ENCODE assay signal across 19 mouse cellular contexts in the genomic region with DNA sequence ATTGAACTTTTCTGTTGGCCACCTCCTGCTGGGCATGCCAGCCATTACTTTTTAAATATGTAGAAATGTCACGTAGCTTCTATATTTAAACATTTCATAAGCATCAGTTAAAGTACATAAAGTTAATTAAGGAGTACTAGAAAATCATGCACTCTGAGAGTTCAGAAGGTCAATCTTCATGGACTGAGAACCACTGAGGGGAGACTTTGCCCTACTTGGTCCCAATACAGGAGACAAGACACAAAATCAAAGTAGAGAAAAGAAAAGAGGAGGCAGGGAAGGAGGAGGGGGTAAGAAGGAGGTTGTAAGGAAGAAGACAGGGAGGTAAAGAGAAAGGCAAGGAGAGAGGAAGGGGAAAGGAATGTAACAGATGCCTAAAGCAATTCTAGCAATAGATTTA. TPM values are rescaled to one million over a fixed set of nuclear protein-coding genes. Genes with fewer than 3 reads are reported as not detected.
A peak's percentile ranks its signal among the peaks of the same experiment; 100 is the strongest.
DNase-seq lines count a peak whose midpoint lies in the region; ATAC-seq and TF ChIP-seq lines count a peak whose summit lies in the region.
"Had no signal": no experiment of that assay in that cellular context is flagged by ENCODE, and none has a peak within 500 bp of the region (broad histone marks: within the 10 kb centered on the region; RNA-seq: fewer than 3 reads in every experiment).

No protein-coding gene starts in this region.

- DNase-seq in kidney, adult 2 months: peak; percentile 55
- no peak for DNase-seq in kidney, postnatal 14 days
- peak; percentile 52 for DNase-seq in kidney, adult 9 months
- DNase-seq: adrenal gland, adult 2 months; adrenal gland, adult 8-10 months; adrenal gland, postnatal 10 days; adrenal gland, postnatal 14 days; adrenal gland, postnatal 25 days; adrenal gland, postnatal 36 days; B cell, adult 2 months; cerebellum, adult 11 months; cerebellum, adult 11-12 months; cerebellum, adult 18-20 months had no signal

- H3K4me2 ChIP-seq in kidney, embryonic 15.5 days: no peak overlapping the region

- ATAC-seq in kidney, embryonic 15.5 days (replicated peaks; ENCODE audit: low FRiP score): no peak
- ATAC-seq: activated CD4-positive, CD25-positive, alpha-beta regulatory T cell, adult 4 months; CD4-positive, CD25-positive, alpha-beta regulatory T cell, adult 4 months; Patski had no signal

- no peak overlapping the region for H3K27ac ChIP-seq in kidney, adult 2 months (ENCODE audit: insufficient read depth, low read depth, low read length)
- no peak overlapping the region for H3K27ac ChIP-seq in kidney, embryonic 15.5 days

- H3K4me3 ChIP-seq in kidney, adult 2 months (ENCODE audit: insufficient read depth, low read depth, low read length): no peak overlapping the region
- no peak overlapping the region for H3K4me3 ChIP-seq in kidney, embryonic 15.5 days (replicated peaks)

- peaks cover 5% of the 10 kb centered on the region for H3K36me3 ChIP-seq in kidney, adult 2 months (ENCODE audit: control insufficient read depth, insufficient read depth, low read length)
- H3K36me3 ChIP-seq in kidney, embryonic 15.5 days: peaks cover 33% of the 10 kb centered on the region
- H3K36me3 ChIP-seq: G1E had no signal

- no peaks in the 10 kb centered on the region for H3K9me3 ChIP-seq in kidney, embryonic 15.5 days (replicated peaks)
- H3K9me3 ChIP-seq: G1E had no signal

- no peaks in the 10 kb centered on the region for H3K27me3 ChIP-seq in kidney, adult 2 months (replicated peaks; ENCODE audit: control insufficient read depth, insufficient read depth, low read length)
- no peaks in the 10 kb centered on the region for H3K27me3 ChIP-seq in kidney, embryonic 15.5 days
- H3K27me3 ChIP-seq: CH12.LX, Patski had no signal

- no peak overlapping the region for H3K9ac ChIP-seq in kidney, embryonic 15.5 days

- H3K4me1 ChIP-seq in kidney, adult 2 months (ENCODE audit: control insufficient read depth, insufficient read depth, low read length): no peaks in the 10 kb centered on the region
- H3K4me1 ChIP-seq in kidney, embryonic 15.5 days: no peaks in the 10 kb centered on the region

- WGBS in kidney, adult 2 months: 50% methylated on average over 1 of the region's 1 CpGs
- 83% methylated on average over 1 of the region's 1 CpGs for WGBS in kidney, embryonic 15.5 days

- TF ChIP-seq POLR2A in kidney, adult 2 months (IDR thresholded peaks at IDR 0.05; ENCODE audit: low read depth, low read length): no peak

- no peak for TF ChIP-seq CTCF in kidney, adult 2 months (conservative IDR thresholded peaks at IDR 0.05; ENCODE audit: insufficient read depth, insufficient read length, low read depth, low read length)

RNA-seq across cellular contexts. Expression of a gene that starts 24.9 kb away (rescaled TPM):
- polyA plus RNA-seq in kidney, adult 2 months (2012; rRNA removed): 147 and 153 TPM in 2 replicates
- polyA plus RNA-seq in kidney, embryonic 15.5 days (2015; fragmentation: Nextera tagmentation; extraction: Ambion mirVana): 45.7 and 47.0 TPM in 2 replicates
- polyA plus RNA-seq: CD4-positive, CD25-positive, alpha-beta regulatory T cell, adult 4 months; G1E had no signal

RNA-seq across cellular contexts. Expression of a gene that starts 47.1 kb away (rescaled TPM):
- 63.1 and 73.4 TPM in 2 replicates for polyA plus RNA-seq in kidney, adult 2 months (2012; rRNA removed)
- 24.6 and 25.3 TPM in 2 replicates for polyA plus RNA-seq in kidney, embryonic 15.5 days (2015; fragmentation: Nextera tagmentation; extraction: Ambion mirVana)
